Mouse (Mus musculus): Measurements from ENCODE around the gene Sprr2a2. TPM values are rescaled to one million over a fixed set of nuclear protein-coding genes. Genes with fewer than 3 reads are reported as not detected.
"Not testable (repeated sequence)": the region's sequence is repeated elsewhere in the genome, so short reads cannot be mapped to it uniquely, and the experiment has no call there.

Sprr2a2 gene
- 1 to 10 TPM; 1.4 to 3.0 TPM for total RNA-seq (2021)
- long read RNA-seq, experiment 1: 0 reads
- long read RNA-seq, experiment 2: 0 reads

- DNase-seq; intact Hi-C loops (cut with DNase I): not testable (repeated sequence)
Measured at GRCm38 (mm10) chr3:92215569-92215968, at the start of gene Sprr2a2, which contains the start of gene Sprr2a1. Gene Sprr2a2, plus strand, starts transcription at chr3:92215920. Gene Sprr2a1, plus strand, starts transcription at chr3:92215799.

- intact Hi-C loops (cut with DNase I): no loop called here
- DNase-seq: no peak
Measured at GRCm38 (mm10) chr3:92169847-92170246, 45.9 kb upstream of the Sprr2a2 start.

- no peak for DNase-seq
- intact Hi-C loops (cut with DNase I): no loop called here
Measured at GRCm38 (mm10) chr3:92176880-92177279, 38.8 kb upstream of the Sprr2a2 start.

GRCm38 (mm10) chr3:92195512-92196200 lies 20.1 kb upstream of the Sprr2a2 start:
- intact Hi-C loops (cut with DNase I): no loop called here
- DNase-seq: no peak

- DNase-seq; intact Hi-C loops (cut with DNase I): not testable (repeated sequence)
Measured at GRCm38 (mm10) chr3:92211133-92211925, 4.4 kb upstream of the Sprr2a2 start.

- intact Hi-C loops (cut with DNase I); DNase-seq: not testable (repeated sequence)
Measured at GRCm38 (mm10) chr3:92212059-92212458, 3.7 kb upstream of the Sprr2a2 start.

- DNase-seq; intact Hi-C loops (cut with DNase I): not testable (repeated sequence)
Measured at GRCm38 (mm10) chr3:92213651-92214050, 2.1 kb upstream of the Sprr2a2 start.

- intact Hi-C loops (cut with DNase I); DNase-seq: not testable (repeated sequence)
Measured at GRCm38 (mm10) chr3:92219031-92219430, 3.3 kb downstream of the Sprr2a2 start.

- intact Hi-C loops (cut with DNase I); DNase-seq: not testable (repeated sequence)
Measured at GRCm38 (mm10) chr3:92223708-92224107, 8.0 kb downstream of the Sprr2a2 start.

- intact Hi-C loops (cut with DNase I); DNase-seq: not testable (repeated sequence)
Measured at GRCm38 (mm10) chr3:92227410-92227809, 11.7 kb downstream of the Sprr2a2 start.

- intact Hi-C loops (cut with DNase I); DNase-seq: not testable (repeated sequence)
Measured at GRCm38 (mm10) chr3:92236463-92237189, 20.9 kb downstream of the Sprr2a2 start.

- intact Hi-C loops (cut with DNase I); DNase-seq: not testable (repeated sequence)
Measured at GRCm38 (mm10) chr3:92238736-92239135, 23.0 kb downstream of the Sprr2a2 start.

GRCm38 (mm10) chr3:92239197-92239596 lies 23.5 kb downstream of the Sprr2a2 start:
- intact Hi-C loops (cut with DNase I); DNase-seq: not testable (repeated sequence)

GRCm38 (mm10) chr3:92244833-92245232 lies 29.1 kb downstream of the Sprr2a2 start:
- intact Hi-C loops (cut with DNase I); DNase-seq: not testable (repeated sequence)

- DNase-seq; intact Hi-C loops (cut with DNase I): not testable (repeated sequence)
Measured at GRCm38 (mm10) chr3:92246245-92246644, 30.5 kb downstream of the Sprr2a2 start.

- DNase-seq; intact Hi-C loops (cut with DNase I): not testable (repeated sequence)
Measured at GRCm38 (mm10) chr3:92248494-92248893, 32.8 kb downstream of the Sprr2a2 start.

- DNase-seq: not testable (repeated sequence)
Measured at GRCm38 (mm10) chr3:92250450-92250849, 34.7 kb downstream of the Sprr2a2 start.

GRCm38 (mm10) chr3:92253860-92254259 lies 38.1 kb downstream of the Sprr2a2 start:
- intact Hi-C loops (cut with DNase I); DNase-seq: not testable (repeated sequence)

More at GRCm38 (mm10) chr3:92250450-92250849, 34.7 kb downstream of the Sprr2a2 start:
- intact Hi-C loops (cut with DNase I): not testable (repeated sequence)

- DNase-seq; intact Hi-C loops (cut with DNase I): not testable (repeated sequence)
Measured at GRCm38 (mm10) chr3:92258526-92258925, 42.8 kb downstream of the Sprr2a2 start.

GRCm38 (mm10) chr3:92263462-92263861 lies 47.7 kb downstream of the Sprr2a2 start:
- DNase-seq; intact Hi-C loops (cut with DNase I): not testable (repeated sequence)
